Mouse (Mus musculus): Measurements from ENCODE around the gene Acp2.

The Acp2 gene

DNA sequence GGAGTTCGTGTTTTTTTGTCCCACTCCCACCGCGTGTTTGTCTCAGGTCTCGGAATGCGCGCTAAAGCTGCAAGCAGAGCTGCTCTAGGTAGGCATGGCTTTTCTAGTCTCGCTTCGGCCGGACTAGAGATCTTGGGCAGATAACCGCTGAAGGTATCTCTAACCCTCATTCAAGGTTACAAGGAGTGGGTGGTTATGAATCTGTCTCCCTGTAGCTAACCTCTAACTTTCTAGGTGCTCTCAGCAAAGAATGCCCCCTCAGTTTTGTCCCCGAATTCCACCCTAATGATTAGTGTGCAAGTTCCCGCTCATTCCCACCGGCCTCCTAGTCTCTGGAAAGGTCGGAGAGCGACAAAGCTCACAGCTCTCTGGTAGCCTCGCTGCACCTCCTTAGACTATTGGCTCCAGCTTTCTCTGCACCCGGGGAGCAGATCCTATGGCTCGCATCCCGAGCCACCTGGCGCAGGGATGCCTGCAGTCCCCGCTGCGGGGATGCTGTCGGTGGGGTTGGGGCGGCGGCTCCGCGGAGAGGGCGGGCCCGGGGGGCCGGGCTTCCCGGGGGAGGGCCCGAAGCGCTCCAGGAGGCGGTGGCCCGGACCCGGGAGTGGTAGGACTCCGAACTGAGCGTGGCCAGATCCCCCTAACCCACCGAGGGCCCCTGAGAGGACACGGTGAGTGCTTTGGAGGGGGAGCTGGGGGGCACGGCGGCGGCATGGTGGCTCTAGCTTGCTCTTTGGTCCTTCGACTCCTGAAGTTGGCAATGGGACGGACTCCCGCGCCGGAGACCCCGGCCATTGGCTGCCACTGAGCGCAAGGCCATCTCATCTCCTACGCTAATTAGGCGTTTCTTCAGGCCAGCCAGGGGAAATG is 53.8 kb downstream of the Acp2 start:
- peak; percentile 61 for DNase-seq

DNA sequence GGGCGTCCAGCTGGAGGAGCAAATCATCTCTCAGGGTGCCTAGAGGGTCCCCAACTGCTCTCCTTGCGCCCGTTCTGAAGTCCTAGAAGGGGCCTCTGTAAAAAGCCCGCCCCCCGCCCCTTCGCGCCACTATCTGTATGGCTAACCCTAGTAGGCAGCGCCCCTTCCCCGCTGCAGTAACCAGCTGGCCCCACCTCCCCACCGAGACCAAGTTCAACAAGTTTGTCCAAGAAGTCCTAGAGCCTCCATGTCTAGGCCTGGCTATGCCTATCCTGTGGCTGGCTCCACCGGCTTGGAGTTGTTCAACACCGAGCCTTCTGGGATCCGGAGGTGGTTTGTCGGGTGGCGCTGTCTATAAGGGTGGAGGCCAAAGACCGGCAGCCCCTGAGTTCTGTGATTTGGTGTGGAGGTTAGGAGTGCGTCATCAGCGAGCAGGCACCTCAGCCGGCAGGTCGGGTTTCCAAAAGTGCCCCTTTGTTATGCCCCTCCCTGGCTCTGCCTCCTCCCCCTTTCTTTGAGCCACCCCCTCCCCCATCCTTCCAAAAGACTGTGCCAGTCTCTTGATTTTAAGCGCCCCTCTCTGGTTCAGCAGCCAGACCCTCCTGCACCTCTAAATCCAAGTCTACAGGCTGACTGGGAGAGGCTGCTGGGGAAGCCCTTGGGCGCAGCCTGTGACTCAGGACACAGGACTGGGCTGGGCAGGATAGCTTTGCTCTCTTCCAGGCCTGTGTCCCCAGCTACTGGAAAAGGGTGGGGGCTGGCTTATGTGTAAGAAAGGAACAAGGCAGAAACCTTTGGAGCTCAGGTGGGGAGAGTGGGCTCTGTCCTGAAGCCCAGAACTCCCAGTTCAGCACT is 54.7 kb downstream of the Acp2 start:
- peak; percentile 33 for DNase-seq

DNA sequence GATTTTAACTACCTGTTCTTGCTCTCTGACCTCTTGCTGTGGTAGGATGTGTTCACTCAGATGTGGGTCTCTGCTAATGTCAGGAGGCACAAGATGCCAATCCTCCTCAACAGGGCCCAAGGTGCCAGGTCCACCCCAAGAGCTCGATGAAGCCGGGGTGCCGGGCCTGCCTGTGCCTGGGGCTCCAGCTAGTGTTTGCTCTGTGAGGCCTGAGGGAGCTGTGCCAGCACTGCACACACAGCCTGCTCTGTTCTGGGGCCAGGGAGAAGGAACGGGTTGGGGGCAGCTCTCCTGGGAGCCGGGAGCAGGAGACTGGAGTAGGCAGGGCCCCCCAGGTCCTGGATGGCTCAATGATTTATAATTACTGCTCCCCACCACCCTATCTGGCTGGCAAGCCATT is 55.4 kb downstream of the Acp2 start:
- no peak for DNase-seq

DNA sequence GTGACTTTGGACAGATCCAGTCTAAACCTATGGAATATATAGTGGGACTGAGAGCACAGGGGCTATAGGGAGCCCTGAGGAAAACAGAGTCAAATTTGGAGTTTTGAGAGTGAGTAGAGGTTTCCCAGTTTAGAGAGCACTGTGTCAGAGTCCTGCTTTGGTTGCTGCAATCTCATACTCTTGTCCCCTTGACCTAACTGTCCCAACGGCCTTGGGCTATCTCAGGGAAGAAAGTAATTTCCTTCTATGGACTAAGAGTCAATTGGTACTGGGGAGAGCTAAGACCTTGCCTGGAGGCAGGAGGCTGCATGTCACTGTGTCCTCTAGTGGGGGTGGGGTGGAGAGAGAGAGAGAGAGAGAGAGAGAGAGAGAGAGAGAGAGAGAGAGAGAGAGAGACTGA is 56.1 kb downstream of the Acp2 start:
- no peak for DNase-seq

DNA sequence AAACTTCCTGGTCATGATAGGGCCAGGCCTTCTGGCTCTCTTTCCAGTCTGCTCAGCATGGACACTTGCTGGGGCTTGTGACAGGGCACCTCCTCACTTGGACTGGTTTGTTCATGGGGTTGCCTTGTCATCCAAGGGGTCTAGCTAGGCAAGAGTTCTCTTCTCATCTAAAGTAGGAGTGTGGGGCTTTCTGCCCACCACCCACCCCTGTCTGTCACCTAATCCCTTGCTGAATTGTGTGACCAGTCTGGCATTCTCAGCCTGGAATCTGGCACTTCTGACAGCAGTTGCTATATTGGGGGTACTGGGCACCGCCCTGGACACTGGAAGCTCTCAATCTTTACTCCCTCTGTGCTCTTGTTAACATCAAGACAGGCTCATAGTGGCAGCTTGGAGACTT is 56.8 kb downstream of the Acp2 start:
- DNase-seq, result no peak

Data from thymus, postnatal 4 days (tissue).